Mouse (Mus musculus): ENCODE measurements around the gene Sh3glb2.

GRCm38 (mm10) chr2:30386913-30387312 is 27.8 kb upstream of the Sh3glb2 start:
- TF ChIP-seq CTCF (IDR thresholded peaks at IDR 0.05; ENCODE audit: borderline replicate concordance, extremely low read depth, insufficient read depth, insufficient read length): no peak
- TF ChIP-seq POLR2A (IDR thresholded peaks at IDR 0.05; ENCODE audit: borderline replicate concordance, extremely low read depth, insufficient read depth, insufficient read length, poor library complexity, severe bottlenecking): no peak

Measured in brain, embryonic 14.5 days (tissue).